Mouse (Mus musculus): ENCODE measurements around the gene Tmem82.
A peak's percentile ranks its signal among the peaks of the same experiment; 100 is the strongest.
"Not testable (repeated sequence)": the region's sequence is repeated elsewhere in the genome, so short reads cannot be mapped to it uniquely, and the experiment has no call there.

The Tmem82 gene

DNA sequence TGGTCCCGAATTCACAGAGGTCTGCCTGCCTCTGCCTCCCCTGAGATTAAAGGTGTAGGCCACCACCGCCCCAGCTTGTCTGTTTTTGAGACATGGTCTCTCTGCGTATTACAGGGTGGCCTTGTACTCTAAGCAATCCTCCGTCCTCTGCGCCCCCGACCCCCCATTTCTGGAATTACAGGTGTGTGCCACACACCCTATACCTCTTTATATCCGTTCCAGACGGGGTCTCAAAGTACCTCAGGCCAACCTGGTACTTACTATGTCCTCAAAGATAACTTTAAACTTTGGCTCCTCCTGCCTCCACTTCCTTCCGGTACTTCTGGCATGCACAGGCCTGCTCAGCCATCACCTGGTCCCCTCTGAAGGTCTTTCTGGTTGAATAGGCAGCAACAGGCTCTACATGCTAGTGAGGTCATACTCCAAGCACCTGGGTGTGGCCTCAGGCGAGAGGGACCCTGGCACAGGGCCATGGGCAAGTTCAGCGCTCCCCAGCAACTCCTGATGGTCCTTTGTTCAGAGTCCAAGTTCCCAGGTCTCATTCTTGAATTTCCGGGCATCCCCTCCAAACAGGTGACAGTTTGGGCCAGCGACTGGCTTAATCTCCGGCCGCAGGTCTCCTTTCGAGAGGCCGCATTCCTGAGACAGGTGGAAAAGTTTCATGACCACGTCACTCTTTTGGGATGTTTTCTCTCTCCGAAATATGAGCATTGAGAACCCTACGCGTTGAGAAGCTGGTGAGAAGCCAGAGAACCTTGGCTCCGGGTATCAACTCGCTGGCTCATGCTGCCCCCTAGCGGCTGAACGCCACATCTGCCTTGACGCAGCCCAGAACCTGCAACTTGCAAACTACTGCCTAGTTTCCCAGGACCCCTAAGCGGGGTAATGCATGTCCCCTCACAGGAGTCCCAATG is 43.4 kb downstream of the Tmem82 start:
- peak; percentile 73 for DNase-seq (ENCODE audit: low spot score)

DNA sequence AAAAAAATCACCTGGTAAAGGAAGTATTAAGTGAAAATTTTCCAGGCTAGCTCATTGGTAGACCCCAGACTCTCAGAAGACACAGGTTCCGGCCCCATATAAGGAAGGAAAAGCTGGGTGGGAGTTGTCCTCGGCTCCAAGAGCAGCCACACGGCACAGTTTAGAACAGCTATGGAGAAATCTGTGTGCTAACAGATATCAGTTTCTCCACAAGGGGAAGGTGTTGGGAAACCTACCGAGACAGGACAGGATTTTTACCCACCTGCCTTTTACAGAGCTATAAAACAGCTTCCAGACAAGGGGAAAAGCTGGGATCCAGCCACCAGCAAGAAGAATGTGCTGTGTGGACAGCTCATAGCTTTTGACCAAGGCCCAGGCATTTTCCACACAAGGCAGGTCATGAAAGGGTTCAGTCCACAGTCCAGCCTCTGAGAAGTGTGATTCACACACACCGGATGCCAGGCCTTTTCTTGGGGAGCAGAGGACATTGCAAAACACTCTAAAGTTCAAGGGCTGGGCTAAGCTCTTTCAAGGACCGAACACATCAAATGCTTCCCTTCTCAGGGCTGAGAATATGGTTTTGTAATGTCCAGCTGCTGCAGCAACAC is 45.0 kb downstream of the Tmem82 start:
- DNase-seq (ENCODE audit: low spot score), result no peak

DNA sequence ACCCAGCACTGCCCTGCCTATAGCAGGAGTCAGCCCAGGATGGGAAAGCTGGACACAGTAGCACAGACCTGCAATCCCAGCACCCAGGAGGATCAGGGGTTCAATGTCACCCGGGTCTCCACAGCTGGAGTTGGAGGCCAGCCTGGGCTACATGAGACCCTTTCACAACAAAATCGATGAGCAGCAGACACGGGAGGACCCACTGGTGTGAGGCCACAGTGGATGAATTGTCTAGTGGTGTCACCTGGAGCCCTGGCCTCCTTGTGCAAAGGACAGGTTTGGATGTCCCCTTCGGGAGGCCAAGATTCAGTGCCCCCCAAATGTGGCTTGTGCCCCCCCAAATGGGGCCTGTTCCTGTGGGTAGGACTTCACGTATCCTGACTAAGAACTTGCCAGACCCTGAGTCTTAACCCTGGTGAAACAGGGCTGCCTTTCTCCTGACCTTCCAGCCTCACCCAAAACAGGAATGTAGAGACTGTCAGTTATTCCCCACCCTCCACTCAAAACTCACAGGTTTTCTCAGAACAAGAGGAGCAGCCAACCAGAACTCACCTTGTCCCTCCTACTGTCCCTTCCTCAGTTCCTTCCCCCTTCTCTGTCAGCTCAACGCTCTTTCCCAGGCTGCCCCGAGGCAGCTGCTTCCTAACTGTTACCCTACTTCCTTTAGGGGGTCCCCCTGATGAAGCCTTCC is 45.6 kb downstream of the Tmem82 start:
- DNase-seq (ENCODE audit: low spot score), result no peak

DNA sequence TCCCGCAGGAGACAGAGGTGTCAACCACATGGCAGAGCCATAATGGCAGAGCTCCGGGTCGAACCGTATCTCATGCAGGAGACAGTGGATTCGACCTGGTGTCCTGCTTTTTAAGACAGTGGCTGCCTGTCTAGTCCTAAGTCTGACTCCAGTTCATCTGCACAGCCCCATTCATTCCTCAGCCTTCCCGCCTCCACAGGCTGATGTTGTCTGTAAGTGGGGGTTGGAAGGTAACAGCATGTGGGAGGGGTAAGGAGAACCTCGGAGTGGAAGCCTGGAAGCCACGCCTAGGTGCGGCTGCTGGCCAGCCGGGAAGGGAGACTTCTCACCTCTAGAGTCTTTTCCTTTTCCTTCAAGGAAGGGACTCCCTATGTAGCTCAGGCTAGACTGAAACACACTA is 46.5 kb downstream of the Tmem82 start:
- DNase-seq (ENCODE audit: low spot score), result no peak

DNA sequence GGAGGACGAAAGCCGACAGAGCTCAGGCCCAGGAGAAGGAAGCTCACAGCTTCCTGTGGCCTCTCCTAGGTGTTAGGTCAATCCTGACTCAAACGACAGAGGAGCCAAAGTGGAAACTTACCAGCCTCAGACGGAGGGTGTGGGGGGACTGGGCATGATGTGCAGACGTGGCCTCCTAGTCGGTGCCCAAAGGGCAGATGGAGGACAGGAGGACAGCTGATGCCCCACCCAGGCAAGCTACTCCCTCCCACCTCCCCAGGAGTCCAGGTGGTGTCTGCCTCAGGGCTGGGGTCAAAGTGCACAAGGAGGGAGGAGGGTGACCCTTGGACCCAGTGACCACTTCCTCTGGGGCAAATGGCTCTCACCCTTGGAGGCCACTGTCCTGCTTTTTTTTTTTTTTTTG is 47.1 kb downstream of the Tmem82 start:
- no peak for DNase-seq (ENCODE audit: low spot score)

DNA sequence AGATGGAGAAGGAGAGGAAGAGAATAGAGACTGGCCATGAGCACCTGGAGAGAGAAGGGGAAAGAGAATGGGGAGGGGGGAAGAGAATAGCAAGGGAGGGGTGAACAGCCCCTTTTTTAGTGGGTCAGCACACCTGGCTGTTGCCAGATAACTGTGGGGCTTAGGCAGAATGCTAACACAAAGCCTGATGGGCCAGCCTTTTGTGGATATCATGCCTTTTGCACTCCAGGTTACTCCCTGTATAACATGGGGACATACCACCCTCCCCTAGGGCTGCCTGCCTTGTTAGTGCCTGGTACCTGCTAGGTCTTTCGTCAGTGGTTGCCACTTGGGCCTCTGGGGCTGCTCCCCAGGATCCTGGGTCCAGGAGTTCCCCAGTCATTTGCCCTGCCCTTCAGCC is 47.6 kb downstream of the Tmem82 start:
- DNase-seq (ENCODE audit: low spot score), result no peak

DNA sequence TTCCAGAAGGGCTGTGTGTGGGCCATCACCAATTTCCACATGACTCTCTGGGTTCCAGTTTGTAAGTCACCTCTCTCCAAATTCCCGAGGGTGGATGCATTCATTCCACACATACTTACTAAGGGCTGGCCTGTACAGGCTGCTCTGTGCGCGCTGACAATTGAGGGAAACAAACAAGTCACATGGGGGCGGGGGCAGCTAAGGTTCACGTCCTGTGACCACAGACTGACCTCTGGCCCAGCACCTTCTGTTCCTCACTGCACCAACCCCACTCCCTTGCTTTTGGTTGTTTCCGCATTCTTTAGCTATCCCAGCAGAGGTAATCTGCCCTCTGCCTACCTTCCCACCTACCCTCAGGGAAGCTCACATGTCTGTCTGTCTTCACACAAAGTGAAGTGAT is 48.4 kb downstream of the Tmem82 start:
- no peak for DNase-seq (ENCODE audit: low spot score)

DNA sequence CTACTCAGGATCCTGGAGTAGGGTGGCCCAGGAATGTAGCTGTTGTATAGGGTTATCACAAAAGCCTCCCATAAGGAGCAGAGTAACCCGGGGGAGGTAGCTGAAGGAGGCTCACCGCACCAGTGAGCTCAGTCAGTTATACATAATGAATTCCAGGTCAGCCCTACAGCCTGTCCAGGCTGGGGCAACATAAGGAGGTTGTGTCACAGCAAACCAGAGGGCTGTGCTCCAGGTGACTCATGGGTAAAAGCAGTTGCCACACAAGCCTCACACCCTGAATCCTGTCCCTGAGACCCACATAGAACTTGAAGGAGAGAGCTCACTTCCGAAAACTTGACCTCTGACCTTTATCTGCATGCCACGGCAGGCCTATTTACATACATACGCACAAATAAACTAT is 49.5 kb downstream of the Tmem82 start:
- no peak for DNase-seq (ENCODE audit: low spot score)

DNA sequence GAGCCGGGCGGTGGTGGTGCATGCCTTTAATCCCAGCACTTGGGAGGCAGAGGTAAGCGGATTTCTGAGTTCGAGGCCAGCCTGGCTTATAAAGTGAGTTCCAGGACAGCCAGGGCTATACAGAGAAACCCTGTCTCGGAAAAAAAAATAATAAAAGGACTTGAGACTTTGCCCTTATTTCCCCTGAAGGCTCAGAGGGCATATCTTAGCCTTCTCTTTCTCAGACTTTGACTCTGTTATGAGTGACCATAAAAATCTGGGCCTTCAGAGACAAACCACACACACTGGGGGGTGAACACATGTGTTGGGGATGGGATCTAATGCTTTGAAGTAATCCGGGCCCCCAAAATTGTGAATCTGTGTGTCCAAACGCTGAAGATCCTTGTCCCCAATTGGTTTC is 51.3 kb downstream of the Tmem82 start:
- not testable (repeated sequence) for DNase-seq (ENCODE audit: low spot score)

DNA sequence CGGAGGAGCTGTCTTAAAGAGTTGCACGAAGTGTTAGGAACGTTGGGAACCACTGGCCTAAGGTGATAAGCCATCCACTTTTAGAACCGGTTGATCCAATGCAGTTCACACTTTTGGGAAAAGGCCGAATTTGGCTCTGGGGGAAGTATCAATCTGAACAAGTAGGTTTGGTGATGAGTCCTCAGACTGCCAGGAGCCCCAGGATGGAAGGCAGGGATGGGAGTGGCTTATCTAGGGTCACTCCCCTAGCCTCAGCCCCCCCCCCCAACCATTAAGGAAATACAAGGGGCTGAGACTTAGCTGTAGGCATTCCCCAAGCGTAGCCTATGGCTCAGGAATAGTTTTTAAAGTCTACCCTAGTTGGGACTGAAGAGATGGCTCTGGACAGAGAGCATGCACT is 52.2 kb downstream of the Tmem82 start:
- DNase-seq (ENCODE audit: low spot score), result no peak

DNA sequence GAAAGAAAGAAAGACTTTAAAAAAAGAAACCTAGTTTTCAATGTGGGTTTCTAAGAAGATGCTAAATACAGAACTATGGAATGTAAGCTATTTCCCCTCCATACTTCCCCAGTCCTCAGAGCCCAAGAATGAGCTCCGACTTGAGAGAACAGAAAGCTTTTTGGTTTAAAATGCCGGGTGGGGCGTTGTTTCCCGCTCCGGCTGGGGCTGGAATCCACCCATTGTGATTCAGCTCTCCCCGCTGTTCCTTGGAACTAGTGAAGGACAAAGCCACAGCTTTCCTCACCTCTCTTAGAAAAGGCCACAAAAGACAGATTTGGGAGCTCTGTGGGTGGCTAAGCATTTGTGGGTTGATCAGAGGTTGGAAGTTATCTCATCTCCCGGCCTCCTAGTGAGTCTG is 53.1 kb downstream of the Tmem82 start:
- DNase-seq (ENCODE audit: low spot score), result no peak

DNA sequence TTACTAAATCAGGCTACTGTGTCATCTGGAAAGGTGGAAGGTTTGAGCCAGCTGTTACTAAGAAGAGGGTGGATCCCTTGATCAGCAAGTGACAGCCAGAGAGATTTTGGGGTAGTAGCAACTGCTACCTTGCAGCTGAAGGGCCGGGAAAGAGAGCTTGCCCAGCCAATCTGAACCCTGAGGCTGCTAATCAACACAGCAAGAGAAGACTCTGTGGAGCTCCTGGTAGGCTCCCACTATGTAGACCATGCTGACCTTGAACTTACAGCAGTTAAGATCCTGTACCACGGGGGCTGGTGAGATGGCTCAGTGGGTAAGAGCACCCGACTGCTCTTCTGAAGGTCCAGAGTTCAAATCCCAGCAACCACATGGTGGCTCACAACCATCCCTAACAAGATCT is 53.8 kb downstream of the Tmem82 start:
- DNase-seq (ENCODE audit: low spot score), result no peak

DNA sequence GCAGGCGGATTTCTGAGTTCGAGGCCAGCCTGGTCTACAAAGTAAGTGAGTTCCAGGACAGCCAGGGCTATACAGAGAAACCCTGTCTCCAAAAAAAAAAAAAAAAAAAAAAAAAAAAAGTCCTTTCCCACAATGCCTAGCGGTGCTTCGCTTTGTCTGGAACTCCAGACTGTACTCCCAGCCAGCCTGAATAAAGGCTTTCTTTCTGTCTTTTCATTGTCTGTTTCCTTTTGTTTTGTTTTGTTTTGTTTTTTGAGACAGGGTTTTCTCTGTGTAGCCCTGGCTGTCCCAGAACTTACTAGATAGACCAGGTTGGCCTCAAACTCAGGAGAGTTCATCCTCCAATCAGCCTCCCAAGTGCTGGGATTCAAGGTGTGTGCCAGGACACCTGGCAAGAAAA is 54.2 kb downstream of the Tmem82 start:
- no peak for DNase-seq (ENCODE audit: low spot score)
